Mouse (Mus musculus) ES-Bruce4 (cell line): ENCODE results near the gene Foxred1. TPM values are rescaled to one million over a fixed set of nuclear protein-coding genes. Genes with fewer than 3 reads are reported as not detected.

Source experiments
- H3K27ac ChIP-seq: 2 replicates; pipeline ENCODE4 v1.5.1; 2012; ENCODE audit warnings: low read length, inconsistent platforms; ENCODE audit not compliant: insufficient read depth
- H3K27me3 ChIP-seq: 2 replicates; pipeline ENCODE4 v1.6.1; 2012; ENCODE audit warnings: mild to moderate bottlenecking, low read length, inconsistent platforms; ENCODE audit not compliant: control insufficient read depth, poor library complexity, insufficient read depth, severe bottlenecking
- H3K36me3 ChIP-seq: 2 replicates; pipeline ENCODE4 v1.6.1; 2012; ENCODE audit warnings: inconsistent platforms, mild to moderate bottlenecking, low read length, moderate library complexity; ENCODE audit not compliant: control insufficient read depth, poor library complexity, insufficient read depth, severe bottlenecking
- H3K4me1 ChIP-seq: one replicate; pipeline ENCODE4 v1.8.1; 2011; ENCODE audit warnings: low read length; ENCODE audit not compliant: control insufficient read depth, insufficient read depth
- H3K4me3 ChIP-seq: 2 replicates; pipeline ENCODE4 v1.5.1; 2011; ENCODE audit warnings: low read depth, mild to moderate bottlenecking, low read length
- H3K9ac ChIP-seq: 2 replicates; pipeline ENCODE4 v1.6.1; 2012; ENCODE audit warnings: low read depth, mild to moderate bottlenecking, inconsistent platforms; ENCODE audit not compliant: poor library complexity, severe bottlenecking
- H3K9me3 ChIP-seq: replicated peaks from 2 replicates; pipeline ENCODE4 v1.6.1; 2012; ENCODE audit warnings: mild to moderate bottlenecking, low read length, inconsistent platforms; ENCODE audit not compliant: control insufficient read depth, poor library complexity, insufficient read depth, severe bottlenecking
- CTCF ChIP-seq: IDR thresholded peaks from one replicate; pipeline ENCODE4 v1.8.1; 2011; ENCODE audit warnings: low read depth, low read length
- EP300 ChIP-seq: IDR thresholded peaks from 2 replicates; pipeline ENCODE4 v1.6.1; 2011; ENCODE audit warnings: low read depth, low read length; ENCODE audit not compliant: insufficient read depth
- POLR2A ChIP-seq: IDR thresholded peaks from one replicate; pipeline ENCODE4 v1.8.1; 2011; ENCODE audit warnings: low read length; ENCODE audit not compliant: insufficient read depth
- polyA plus RNA-seq: library from polyadenylated mRNA; stranded (reverse); fragments of >200 nt; gene quantifications from 2 replicates; pipeline ENCODE4 v1.2.4, GENCODE M21; 2011; ENCODE audit warnings: low read depth; ENCODE audit not compliant: missing spikeins, insufficient read depth, insufficient read length

The Foxred1 gene
- polyA plus RNA-seq, 1 experiment, result 34.7 TPM

GRCm38 (mm10) chr9:35198945-35199771 is 11.7 kb downstream of the Foxred1 start:
- peak overlapping the region; percentile 81 for H3K9ac ChIP-seq
- TF ChIP-seq POLR2A (no peak), EP300 (no peak), CTCF (no peak)
- H3K4me1 ChIP-seq, result no peaks in the 10 kb centered on the region
- H3K27ac ChIP-seq, result no peak overlapping the region
- H3K36me3 ChIP-seq, result no peaks in the 10 kb centered on the region
- peak overlapping the region; percentile 67 for H3K4me3 ChIP-seq
- no peaks in the 10 kb centered on the region for H3K9me3 ChIP-seq
- H3K27me3 ChIP-seq, result no peaks in the 10 kb centered on the region

GRCm38 (mm10) chr9:35198351-35198750 is 12.5 kb downstream of the Foxred1 start:
- no peaks in the 10 kb centered on the region for H3K4me1 ChIP-seq
- TF ChIP-seq POLR2A (no peak), CTCF (no peak), EP300 (no peak)
- H3K9me3 ChIP-seq, result no peaks in the 10 kb centered on the region
- H3K27me3 ChIP-seq, result no peaks in the 10 kb centered on the region
- no peak overlapping the region for H3K9ac ChIP-seq
- H3K36me3 ChIP-seq, result no peaks in the 10 kb centered on the region
- H3K27ac ChIP-seq, result no peak overlapping the region
- H3K4me3 ChIP-seq, result no peak overlapping the region

GRCm38 (mm10) chr9:35197625-35198024 is 13.2 kb downstream of the Foxred1 start:
- no peak overlapping the region for H3K9ac ChIP-seq
- no peak overlapping the region for H3K27ac ChIP-seq
- no peaks in the 10 kb centered on the region for H3K4me1 ChIP-seq
- H3K36me3 ChIP-seq, result no peaks in the 10 kb centered on the region
- TF ChIP-seq EP300, result no peak
- no peak for TF ChIP-seq POLR2A
- TF ChIP-seq CTCF, result no peak
- H3K4me3 ChIP-seq, result no peak overlapping the region
- H3K27me3 ChIP-seq, result no peaks in the 10 kb centered on the region
- no peaks in the 10 kb centered on the region for H3K9me3 ChIP-seq

- no peaks in the 10 kb centered on the region for H3K36me3 ChIP-seq
- H3K27me3 ChIP-seq, result no peaks in the 10 kb centered on the region
- H3K9ac ChIP-seq, result no peak overlapping the region
- TF ChIP-seq CTCF, result no peak
- no peak for TF ChIP-seq POLR2A
- no peak for TF ChIP-seq EP300
- H3K9me3 ChIP-seq, result no peaks in the 10 kb centered on the region
- H3K4me3 ChIP-seq, result no peak overlapping the region
- no peak overlapping the region for H3K27ac ChIP-seq
- H3K4me1 ChIP-seq, result no peaks in the 10 kb centered on the region
Measured at GRCm38 (mm10) chr9:35194048-35194447, 16.8 kb downstream of the Foxred1 start.

GRCm38 (mm10) chr9:35192983-35193542 is 17.8 kb downstream of the Foxred1 start:
- no peak for TF ChIP-seq EP300
- no peak for TF ChIP-seq POLR2A
- no peak for TF ChIP-seq CTCF
- H3K36me3 ChIP-seq, result no peaks in the 10 kb centered on the region
- no peak overlapping the region for H3K27ac ChIP-seq
- no peaks in the 10 kb centered on the region for H3K9me3 ChIP-seq
- no peak overlapping the region for H3K4me3 ChIP-seq
- no peak overlapping the region for H3K9ac ChIP-seq
- H3K4me1 ChIP-seq, result no peaks in the 10 kb centered on the region
- H3K27me3 ChIP-seq, result no peaks in the 10 kb centered on the region

GRCm38 (mm10) chr9:35188700-35189099 is 22.2 kb downstream of the Foxred1 start:
- H3K9me3 ChIP-seq, result no peaks in the 10 kb centered on the region
- peak overlapping the region; percentile 13; the same call in 1 of the 2 replicates for H3K4me3 ChIP-seq
- no peaks in the 10 kb centered on the region for H3K4me1 ChIP-seq
- no peaks in the 10 kb centered on the region for H3K27me3 ChIP-seq
- H3K9ac ChIP-seq, result no peak overlapping the region
- H3K27ac ChIP-seq, result no peak overlapping the region
- H3K36me3 ChIP-seq, result no peaks in the 10 kb centered on the region
- TF ChIP-seq POLR2A (no peak), CTCF (peak; percentile 6)
